In the genomic region with DNA sequence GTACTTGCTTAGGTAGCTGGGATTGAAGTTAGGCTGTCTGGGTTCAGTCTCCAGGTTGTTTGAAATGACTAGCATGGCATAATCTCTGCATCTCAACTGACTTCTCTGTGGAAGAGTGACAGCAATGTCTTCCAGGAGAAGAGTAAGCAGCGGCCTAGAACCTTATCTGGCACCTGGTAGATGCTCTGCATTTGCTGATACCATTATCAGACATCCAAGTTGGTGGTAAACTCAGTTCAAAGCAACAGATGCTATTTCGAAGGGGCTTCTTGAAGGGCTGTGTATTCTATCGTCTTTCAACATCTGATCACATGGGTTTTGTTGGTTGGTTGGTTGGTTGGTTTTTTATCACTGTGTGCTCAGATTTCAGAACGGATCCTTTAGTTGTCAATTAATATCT, we compare ENCODE assay signal across 21 mouse cellular contexts.
"Had no signal": no experiment of that assay in that cellular context is flagged by ENCODE, and none has a peak within 500 bp of the region (broad histone marks: within the 10 kb centered on the region; RNA-seq: fewer than 3 reads in every experiment).

No protein-coding gene starts in this region.

- H3K27ac ChIP-seq: intestine, embryonic 15.5 days; kidney, embryonic 15.5 days; limb, embryonic 10.5 days; limb, embryonic 13.5 days; lung, embryonic 15.5 days; midbrain, embryonic 10.5 days; neural tube, embryonic 12.5 days; neural tube, embryonic 15.5 days; stomach, embryonic 15.5 days had no signal

- H3K36me3 ChIP-seq: intestine, embryonic 15.5 days; kidney, embryonic 15.5 days; limb, embryonic 10.5 days; limb, embryonic 13.5 days; lung, embryonic 15.5 days; midbrain, embryonic 10.5 days; neural tube, embryonic 12.5 days; neural tube, embryonic 15.5 days; stomach, embryonic 15.5 days had no signal

- H3K9ac ChIP-seq: intestine, embryonic 15.5 days; kidney, embryonic 15.5 days; limb, embryonic 13.5 days; lung, embryonic 15.5 days; neural tube, embryonic 12.5 days; neural tube, embryonic 15.5 days; stomach, embryonic 15.5 days had no signal

- H3K4me1 ChIP-seq: intestine, embryonic 15.5 days; kidney, embryonic 15.5 days; lung, embryonic 15.5 days; midbrain, embryonic 10.5 days; neural tube, embryonic 12.5 days; neural tube, embryonic 15.5 days; stomach, embryonic 15.5 days had no signal

- H3K9me3 ChIP-seq: intestine, embryonic 15.5 days; kidney, embryonic 15.5 days; limb, embryonic 10.5 days; limb, embryonic 13.5 days; lung, embryonic 15.5 days; midbrain, embryonic 10.5 days; neural tube, embryonic 12.5 days; neural tube, embryonic 15.5 days; stomach, embryonic 15.5 days had no signal

- ATAC-seq: intestine, embryonic 15.5 days had no signal

- H3K4me3 ChIP-seq: intestine, embryonic 15.5 days; kidney, embryonic 15.5 days; limb, embryonic 10.5 days; limb, embryonic 13.5 days; lung, embryonic 15.5 days; midbrain, embryonic 10.5 days; neural tube, embryonic 12.5 days; neural tube, embryonic 15.5 days; stomach, embryonic 15.5 days had no signal

- H3K27me3 ChIP-seq: intestine, embryonic 15.5 days; kidney, embryonic 15.5 days; lung, embryonic 15.5 days; neural tube, embryonic 12.5 days; neural tube, embryonic 15.5 days; stomach, embryonic 15.5 days had no signal

- H3K4me2 ChIP-seq: intestine, embryonic 15.5 days; kidney, embryonic 15.5 days; limb, embryonic 13.5 days; lung, embryonic 15.5 days; neural tube, embryonic 12.5 days; neural tube, embryonic 15.5 days; stomach, embryonic 15.5 days had no signal

- DNase-seq: kidney, adult 11 months; kidney, adult 8-10 months; kidney, postnatal 10 days; kidney, postnatal 36 days; lung, adult 18-20 months; lung, postnatal 10 days; lung, postnatal 4 days; midbrain, embryonic 14.5 days; right cerebral cortex, adult 18-20 months; right cerebral cortex, postnatal 14 days; spleen, adult 18-20 months; thymus, postnatal 36 days had no signal
